Mouse (Mus musculus): ENCODE measurements at regions not wholly inside any gene's neighbourhood (a gene's known extent, or its start where the extent isn't known, plus 50 kb on each side); places are given as distances from the start of the nearest gene placed in this dataset.

DNA sequence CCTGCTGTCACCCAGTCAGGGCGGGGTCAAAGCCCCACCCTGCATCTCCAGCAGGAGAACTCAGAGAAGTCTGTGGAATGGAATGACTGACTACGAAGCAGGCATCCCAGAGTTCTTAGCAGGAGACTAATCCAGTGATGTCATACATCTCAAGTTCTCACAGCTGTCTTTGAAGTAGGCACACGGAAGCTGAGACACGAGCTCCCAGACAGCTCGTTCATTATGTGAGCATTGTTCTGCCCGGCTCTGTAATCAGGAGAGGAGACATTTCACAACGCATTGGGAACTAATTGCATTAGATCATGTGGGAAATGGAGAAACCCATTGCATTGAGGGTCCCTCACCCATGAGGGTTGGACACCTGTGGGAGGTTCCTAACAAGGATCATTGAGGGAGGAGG is 277.8 kb downstream of the Ajap1 start:
- TF ChIP-seq POLR2A (IDR thresholded peaks at IDR 0.05; ENCODE audit: extremely low read depth, insufficient read depth, low read length) (no peak), CTCF (IDR thresholded peaks at IDR 0.05; ENCODE audit: low read depth, low read length) (no peak)

Measured in liver, adult 2 months (tissue).